Mouse (Mus musculus) cerebellum, postnatal 36 days (tissue): Measurements from ENCODE around the gene Zfp420.

Source experiments
- DNase-seq, 2 experiments: peaks; one replicate each; pipeline ENCODE4 v3.0.0; 2021 to 2022; ENCODE audit warnings: mixed read lengths in 2 of 2

The Zfp420 gene

DNA sequence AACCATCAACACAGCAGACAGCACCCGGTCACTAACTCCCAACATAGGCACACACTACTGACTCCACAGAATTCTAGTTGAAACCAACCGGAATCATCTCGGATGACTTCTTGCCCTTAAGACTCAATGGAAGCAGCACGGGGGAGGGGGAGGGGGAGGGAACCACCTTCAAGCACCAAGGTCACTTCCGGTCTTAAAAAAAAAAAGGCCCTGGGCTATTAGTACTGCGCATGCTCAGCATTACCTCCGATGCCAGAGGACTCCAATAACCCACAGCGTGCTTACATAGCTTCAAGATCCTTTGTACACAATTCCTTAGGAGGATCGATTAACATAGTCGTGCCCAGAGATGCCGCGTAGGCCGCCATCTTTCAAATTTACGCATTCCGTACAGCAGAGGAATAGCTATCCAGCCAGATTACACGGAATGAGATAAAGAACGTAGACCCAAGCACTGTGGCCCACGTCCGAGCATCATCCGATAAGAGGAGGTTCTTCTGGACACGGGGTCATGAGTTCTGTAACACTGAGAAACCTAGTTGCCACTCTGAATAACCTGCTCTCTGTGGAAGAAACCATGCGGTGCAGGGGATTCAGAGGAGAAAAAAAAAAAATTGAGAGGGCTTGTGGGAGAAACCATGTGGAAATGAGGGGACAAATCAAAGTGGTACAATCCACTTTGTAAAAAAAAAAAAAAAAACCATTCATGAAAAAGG lies 46.3 kb downstream of the Zfp420 start, which contains the start of gene Zfp27:
TSS of gene Zfp27 (minus strand) at position 607 of the 716 bp plus-strand sequence.
- peak; percentile 65 to 73 for DNase-seq

DNA sequence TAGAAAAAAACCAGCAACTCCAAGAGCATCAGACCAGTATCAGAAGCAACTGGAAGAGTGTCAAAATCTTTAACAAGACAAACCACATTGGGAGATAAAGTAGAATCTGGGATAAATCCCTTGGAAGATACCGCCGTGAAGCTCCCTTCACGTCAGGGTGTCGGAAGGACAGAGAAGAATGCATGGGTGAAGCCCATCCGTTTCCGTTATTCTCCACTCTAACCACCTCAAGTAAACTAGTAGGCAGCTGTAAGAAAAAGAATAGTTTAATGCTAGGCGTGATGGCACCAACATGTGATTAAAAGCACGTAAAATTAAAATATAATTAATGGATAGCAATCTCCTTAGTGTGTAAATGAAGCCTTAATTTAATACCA lies 46.9 kb downstream of the Zfp420 start:
- peak in 1 of 2 experiments; percentile 32 for DNase-seq

DNA sequence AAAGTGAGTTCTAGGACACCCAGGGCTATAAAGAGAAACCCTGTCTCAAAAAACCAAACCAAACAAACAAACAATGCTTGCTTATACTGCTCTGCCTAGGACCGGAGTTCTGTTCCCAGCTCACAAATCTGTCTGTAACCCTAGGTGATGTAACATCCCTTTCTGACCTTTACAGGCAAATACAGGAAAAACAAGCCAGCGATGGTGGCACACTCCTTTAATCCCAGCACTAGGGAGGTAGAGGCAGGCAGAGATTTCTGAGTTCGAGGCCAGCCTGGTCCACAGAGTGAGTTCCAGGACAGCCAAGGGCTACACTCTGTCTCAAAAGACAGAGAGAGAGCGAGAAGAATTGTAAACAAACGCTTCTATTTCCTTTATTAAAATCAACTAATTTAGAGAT lies 47.4 kb downstream of the Zfp420 start:
- DNase-seq, result no peak

DNA sequence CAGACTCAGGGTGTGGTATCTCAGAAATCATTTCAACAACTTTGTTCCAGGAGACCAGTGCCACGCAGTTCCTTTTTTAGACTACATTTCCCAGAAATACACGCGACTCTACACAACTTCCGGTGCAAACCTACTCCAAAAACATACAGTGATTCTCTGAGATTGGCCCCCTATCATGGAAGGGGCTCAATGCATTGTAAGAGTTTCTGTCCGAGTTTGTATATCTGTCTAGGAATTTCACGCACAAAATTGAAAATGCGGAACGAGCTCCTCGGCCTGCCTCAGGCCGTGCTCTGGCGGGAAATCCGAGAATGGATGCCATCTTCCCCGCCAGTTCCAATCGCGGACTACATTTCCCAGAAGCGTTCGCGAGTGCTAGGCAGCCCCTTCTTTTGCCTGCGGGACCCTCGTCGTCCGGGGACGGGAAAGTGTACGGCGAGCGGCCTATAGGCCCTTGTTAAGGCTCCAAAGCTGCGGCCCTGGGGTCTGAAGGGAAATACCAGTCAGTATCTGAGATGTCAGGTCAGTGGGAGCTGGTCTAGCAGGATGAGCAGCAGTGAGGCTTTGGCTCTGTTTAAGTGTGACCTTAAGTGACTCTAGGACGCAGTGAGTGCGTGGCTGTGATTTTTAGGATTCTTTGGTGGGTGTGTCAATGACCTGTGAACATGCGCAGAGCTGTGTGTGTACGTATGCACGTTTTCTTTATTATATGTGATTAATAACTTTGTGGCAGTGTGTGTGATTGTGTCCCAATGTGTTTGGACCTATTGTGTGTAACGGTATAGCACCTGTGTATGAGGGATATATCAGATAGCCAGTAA lies 48.6 kb downstream of the Zfp420 start, which contains the start of gene Zfp383:
TSS of gene Zfp383 (plus strand) at position 94 of the 821 bp plus-strand sequence.
- DNase-seq, result peak; percentile 73 to 82

DNA sequence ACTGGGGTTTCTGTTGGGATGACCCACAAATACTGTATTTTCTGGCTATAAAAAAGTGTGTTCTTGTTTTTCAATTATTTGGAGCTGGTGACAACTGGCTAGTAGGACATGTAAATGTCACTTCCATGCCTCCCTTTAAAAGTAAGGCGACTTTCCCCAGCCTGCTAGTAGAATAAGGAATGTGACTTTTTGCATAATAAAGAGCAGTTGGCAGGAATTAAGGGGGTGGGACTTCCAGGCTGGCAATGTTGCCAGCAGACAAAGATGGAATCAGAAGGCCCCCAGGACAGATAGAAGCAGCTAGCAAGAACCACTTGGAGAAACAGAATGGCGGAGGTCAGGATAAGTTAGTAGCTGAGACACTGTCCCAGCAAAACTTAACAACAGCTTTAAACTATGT lies 50.5 kb downstream of the Zfp420 start:
- DNase-seq, result no peak

DNA sequence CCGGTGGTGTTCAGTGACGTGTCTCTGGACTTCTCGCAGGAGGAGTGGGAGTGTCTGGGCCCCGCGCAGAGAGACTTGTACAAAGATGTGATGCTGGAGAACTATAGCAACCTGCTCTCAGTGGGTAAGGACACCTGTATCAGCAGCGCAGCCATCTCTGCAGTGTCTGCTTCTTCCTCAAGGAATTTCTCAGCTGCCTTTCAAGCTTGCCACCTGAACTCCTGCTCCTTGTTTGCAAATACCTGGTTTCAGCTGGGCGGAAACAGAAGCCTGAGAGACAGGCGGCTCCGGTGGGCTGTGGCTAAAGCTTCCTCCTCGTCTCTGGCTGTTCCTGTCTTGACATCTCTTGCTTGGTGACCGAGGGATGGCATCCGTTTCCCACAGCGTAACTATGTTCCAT lies 52.4 kb downstream of the Zfp420 start:
- DNase-seq, result no peak

DNA sequence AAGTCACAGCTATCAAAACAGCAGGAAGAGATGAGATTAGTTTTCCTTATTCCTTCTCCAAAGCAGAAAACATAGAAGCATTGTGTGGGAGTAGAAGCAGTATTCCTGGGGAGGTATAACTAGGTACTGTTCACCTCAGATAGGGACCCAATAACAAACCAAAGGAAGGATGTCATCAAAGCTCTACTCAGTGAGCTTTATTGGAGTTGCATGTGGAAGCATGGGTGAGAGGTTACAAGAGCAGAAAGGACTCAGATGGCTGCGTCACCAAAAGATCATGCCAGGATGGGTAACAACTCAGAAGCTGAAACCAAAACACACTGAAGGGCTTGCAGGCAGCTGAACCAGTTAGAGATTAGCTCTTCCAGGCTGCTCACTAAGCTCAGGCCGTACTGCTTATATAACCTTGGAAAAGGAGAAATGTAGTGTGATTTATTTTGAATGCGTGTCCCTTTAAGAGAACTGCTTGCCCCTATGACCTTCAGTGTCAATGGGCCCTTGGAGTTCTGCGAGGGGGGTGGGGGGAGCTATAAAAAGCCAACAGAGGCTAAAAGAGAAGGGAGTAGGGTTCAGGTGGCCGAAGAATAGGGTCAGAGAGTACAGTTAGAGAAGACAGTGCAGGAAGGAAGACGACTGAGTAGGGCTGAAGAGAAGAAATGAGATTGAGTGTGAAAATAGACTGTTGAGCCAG lies 57.7 kb downstream of the Zfp420 start:
- DNase-seq, result no peak

DNA sequence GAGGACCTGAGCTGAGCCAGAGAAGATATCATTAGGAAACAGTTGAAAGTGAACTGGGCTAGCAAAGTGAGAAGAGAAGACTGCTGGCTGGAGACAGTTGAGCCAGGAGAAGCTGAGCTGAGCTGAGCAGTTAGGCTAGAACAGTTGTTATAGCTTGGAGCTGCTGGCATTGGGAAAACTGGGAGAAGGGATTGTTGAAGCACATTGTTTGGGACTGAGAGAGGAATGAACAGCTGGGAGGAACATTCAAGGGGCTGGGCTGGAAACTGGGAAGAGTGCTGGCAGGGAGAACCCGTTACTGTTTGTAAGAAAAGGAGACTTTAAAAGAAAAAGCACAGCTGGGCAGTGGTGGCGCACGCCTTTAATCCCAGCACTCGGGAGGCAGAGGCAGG lies 58.3 kb downstream of the Zfp420 start:
- no peak for DNase-seq

DNA sequence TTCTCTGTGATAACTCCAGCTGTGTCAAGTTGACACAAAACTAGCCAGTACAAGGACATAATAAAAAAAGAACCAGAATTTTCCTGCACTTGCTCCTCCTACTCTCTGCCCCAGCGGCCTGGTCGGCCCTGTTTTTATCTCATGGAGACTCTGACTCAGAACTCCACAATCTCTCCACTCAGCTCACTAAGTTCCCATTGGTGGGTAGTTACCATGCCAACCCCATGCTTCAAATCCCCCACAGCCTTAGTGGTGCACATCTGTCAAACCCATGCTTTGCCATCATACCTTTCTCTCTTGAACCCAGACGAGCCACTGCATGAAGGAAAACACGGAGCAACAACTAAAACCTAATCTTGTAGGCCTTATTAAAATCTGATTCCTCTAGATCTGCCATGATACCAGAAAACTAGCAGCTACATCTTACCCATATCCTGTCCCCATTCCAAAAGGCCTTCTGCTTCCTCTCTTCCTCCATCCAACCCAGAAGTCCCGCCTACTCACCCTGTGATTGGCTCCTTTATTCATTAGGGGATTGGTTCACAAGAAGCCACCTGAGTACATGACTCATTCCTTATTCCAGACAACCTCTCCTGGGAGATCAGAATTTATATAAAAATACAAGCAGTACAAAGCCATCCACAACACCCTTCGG lies 61.8 kb downstream of the Zfp420 start:
- DNase-seq, result no peak

DNA sequence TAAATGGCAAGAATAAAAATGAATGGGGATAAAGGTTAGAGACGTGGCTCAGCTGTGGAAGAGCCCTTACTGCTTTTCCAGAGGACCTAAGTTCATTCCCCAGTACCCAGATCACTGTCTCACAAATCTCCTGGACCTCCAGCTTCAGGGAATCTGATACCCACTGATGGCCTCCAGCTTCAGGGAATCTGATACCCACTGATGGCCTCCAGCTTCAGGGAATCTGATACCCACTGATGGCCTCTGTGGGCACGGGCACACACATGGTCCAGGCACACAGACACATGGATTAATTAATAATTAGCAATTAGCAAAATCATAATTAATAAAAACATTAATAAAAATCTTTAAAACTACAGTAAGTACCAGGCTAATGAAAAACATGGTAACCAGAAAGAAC lies 63.0 kb downstream of the Zfp420 start:
- DNase-seq, result no peak
